Mouse (Mus musculus) 3T3-L1 (cell line): ENCODE data around the gene Selenow.

ENCODE experiments used
- DNase-seq: peaks from one replicate; pipeline ENCODE4 v3.0.0-alpha.2; 2015; ENCODE audit warnings: low read depth, low spot score

Selenow gene

GRCm38 (mm10) chr7:15905861-15906260 lies 16.3 kb downstream of the Selenow start:
- no peak for DNase-seq

GRCm38 (mm10) chr7:15901366-15902048 lies 20.7 kb downstream of the Selenow start:
- no peak for DNase-seq

- DNase-seq = no peak
Observed at GRCm38 (mm10) chr7:15894251-15894650, 28.0 kb downstream of the Selenow start.

GRCm38 (mm10) chr7:15884127-15884526 lies 38.1 kb downstream of the Selenow start:
- no peak for DNase-seq

GRCm38 (mm10) chr7:15882317-15882716 lies 39.9 kb downstream of the Selenow start, which contains the start of gene Crxos:
TSS of gene Crxos (plus strand) at chr7:15882617.
- no peak for DNase-seq

DNA sequence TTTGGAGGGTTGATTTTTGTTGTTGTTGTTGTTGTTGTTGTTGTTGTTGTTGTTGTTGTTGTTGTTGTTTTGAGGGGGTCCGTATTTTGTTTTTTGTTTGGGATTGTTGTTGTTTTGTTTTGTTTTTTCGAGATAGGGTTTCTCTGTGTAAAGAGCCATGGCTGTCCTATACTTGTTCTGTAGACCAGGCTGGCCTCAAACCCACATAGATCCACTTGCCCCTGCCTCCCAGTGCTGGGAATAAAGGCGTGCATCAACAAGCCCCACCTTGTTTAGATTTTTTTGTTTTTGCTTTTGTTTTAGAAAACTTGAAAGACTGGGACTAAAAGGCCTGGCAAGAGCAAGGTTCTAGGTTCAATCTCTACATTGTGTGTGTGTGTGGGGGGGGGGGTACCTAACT lies 40.4 kb downstream of the Selenow start:
- no peak for DNase-seq

GRCm38 (mm10) chr7:15881388-15881787 lies 40.8 kb downstream of the Selenow start:
- no peak for DNase-seq

DNA sequence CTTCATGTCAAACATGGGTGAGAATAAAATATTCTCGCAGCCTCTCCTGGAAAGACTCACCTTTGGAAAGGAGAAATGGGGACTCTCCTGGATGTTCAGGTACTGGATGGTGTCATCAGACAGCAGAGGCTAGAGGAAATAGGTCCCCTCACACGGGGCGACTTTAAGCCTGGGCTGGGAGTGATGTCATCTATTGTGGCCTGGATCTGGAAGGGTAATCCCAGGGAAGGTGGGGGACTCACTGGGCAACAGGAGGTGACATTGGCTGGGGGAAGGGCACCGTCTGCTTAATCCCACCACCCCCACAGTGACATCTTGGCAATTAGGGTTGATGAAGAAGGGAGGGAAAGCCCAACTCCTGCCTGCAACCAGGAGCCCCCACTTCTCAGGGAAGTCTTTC lies 42.4 kb downstream of the Selenow start, which contains the start of gene Crx:
Gene Crx (minus strand): TSS at position 213 of the 400 bp plus-strand sequence.
- DNase-seq = no peak
